Mouse (Mus musculus) brain, embryonic 18.5 days (tissue): ENCODE measurements around the gene Bcl2l11.

Experiments used
- DNase-seq: peaks from one replicate; pipeline ENCODE4 v3.0.0-alpha.2; 2012; ENCODE audit warnings: low read depth, low spot score

Bcl2l11 gene

DNA sequence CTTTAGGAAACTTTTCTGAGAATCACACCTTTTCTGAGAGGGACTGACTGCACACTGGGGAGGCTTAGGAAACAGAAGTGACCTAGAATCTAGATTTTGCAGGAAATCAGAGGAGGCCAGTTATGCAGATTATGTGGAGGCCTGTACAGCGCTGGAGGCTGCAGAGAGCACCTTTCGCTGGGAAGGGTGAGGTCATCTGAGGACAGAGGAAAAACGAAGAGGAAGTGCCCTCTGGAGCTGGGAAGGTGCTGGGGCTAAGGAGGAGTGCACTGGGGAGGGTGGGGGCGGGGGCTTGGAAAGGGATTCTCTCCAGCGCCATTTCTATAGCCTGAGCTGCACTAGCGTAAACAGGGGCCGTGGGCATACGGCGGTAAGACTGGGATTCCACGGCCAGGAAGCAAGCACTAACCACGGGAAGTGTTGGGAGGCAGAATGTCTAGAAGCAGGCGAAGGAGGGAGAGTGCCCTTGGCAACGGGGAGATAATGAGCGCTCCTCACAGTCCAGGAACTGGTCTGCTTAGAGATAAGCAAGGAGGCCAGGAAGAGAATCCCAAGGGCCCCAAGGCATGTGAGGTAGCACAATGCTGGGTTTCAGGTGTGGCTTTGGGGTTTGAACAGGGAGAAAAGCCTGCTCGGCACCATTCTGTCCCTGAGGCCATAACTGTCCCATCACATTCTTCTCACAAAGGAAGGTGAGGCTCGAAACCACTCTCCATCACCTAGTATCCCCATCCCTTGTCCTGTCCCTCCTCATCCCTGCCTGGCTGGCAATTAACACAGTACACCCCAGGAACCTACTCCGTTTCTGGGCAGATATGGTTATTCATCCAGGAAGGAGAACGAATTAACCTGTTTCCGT lies 85.4 kb downstream of the Bcl2l11 start:
- no peak for DNase-seq

DNA sequence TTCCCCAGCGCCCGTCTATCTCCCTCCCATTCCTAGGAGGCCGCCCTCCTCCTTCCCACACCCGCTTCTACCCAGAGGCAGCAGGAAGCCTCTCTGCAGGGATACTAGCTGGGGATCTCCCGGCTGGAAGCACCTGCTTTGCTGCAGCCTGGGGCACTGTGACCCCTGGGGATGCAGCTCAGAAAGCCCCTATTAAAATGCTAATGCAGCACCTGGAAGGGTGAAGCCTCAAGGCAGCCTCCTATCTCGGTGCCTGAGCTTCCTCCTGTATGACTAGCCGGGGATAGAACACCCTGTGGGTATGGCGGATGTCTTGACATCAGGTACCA lies 86.0 kb downstream of the Bcl2l11 start:
- no peak for DNase-seq
